Mouse (Mus musculus): ENCODE results near the gene Rab8b.
"Not testable (repeated sequence)": the region's sequence is repeated elsewhere in the genome, so short reads cannot be mapped to it uniquely, and the experiment has no call there.

Rab8b gene

GRCm38 (mm10) chr9:66917216-66917891, 2.1 kb downstream of the Rab8b start:
- no peak for DNase-seq

- DNase-seq, result no peak
Observed at GRCm38 (mm10) chr9:66915869-66916785, 3.4 kb downstream of the Rab8b start.

- DNase-seq, result peak; percentile 31
Observed at GRCm38 (mm10) chr9:66915401-66915800, 4.1 kb downstream of the Rab8b start.

GRCm38 (mm10) chr9:66914540-66914939, 4.9 kb downstream of the Rab8b start:
- no peak for DNase-seq

GRCm38 (mm10) chr9:66913254-66913934, 6.1 kb downstream of the Rab8b start:
- DNase-seq, result not testable (repeated sequence)

GRCm38 (mm10) chr9:66912304-66912703, 7.2 kb downstream of the Rab8b start:
- DNase-seq, result no peak

GRCm38 (mm10) chr9:66910677-66911076, 8.8 kb downstream of the Rab8b start:
- no peak for DNase-seq

- DNase-seq, result no peak
Observed at GRCm38 (mm10) chr9:66909922-66910321, 9.6 kb downstream of the Rab8b start.

- DNase-seq, result no peak
Observed at GRCm38 (mm10) chr9:66907746-66908397, 11.6 kb downstream of the Rab8b start.

GRCm38 (mm10) chr9:66907126-66907525, 12.4 kb downstream of the Rab8b start:
- DNase-seq, result no peak

- no peak for DNase-seq
Observed at GRCm38 (mm10) chr9:66905990-66906389, 13.5 kb downstream of the Rab8b start.

GRCm38 (mm10) chr9:66899526-66899925, 20.0 kb downstream of the Rab8b start:
- no peak for DNase-seq

GRCm38 (mm10) chr9:66899072-66899471, 20.4 kb downstream of the Rab8b start:
- no peak for DNase-seq

- no peak for DNase-seq
Observed at GRCm38 (mm10) chr9:66897851-66898250, 21.6 kb downstream of the Rab8b start.

GRCm38 (mm10) chr9:66896951-66897350, 22.5 kb downstream of the Rab8b start:
- DNase-seq, result no peak

GRCm38 (mm10) chr9:66895995-66896394, 23.5 kb downstream of the Rab8b start:
- no peak for DNase-seq

- DNase-seq, result no peak
Observed at GRCm38 (mm10) chr9:66895035-66895779, 24.3 kb downstream of the Rab8b start.

- no peak for DNase-seq
Observed at GRCm38 (mm10) chr9:66894421-66894820, 25.1 kb downstream of the Rab8b start.

GRCm38 (mm10) chr9:66892456-66892855, 27.0 kb downstream of the Rab8b start:
- DNase-seq, result not testable (repeated sequence)

- no peak for DNase-seq
Observed at GRCm38 (mm10) chr9:66887960-66888610, 31.4 kb downstream of the Rab8b start.

GRCm38 (mm10) chr9:66887301-66887902, 32.1 kb downstream of the Rab8b start:
- DNase-seq, result no peak

Measured in lung, postnatal 14 days (tissue).